In the genomic region with DNA sequence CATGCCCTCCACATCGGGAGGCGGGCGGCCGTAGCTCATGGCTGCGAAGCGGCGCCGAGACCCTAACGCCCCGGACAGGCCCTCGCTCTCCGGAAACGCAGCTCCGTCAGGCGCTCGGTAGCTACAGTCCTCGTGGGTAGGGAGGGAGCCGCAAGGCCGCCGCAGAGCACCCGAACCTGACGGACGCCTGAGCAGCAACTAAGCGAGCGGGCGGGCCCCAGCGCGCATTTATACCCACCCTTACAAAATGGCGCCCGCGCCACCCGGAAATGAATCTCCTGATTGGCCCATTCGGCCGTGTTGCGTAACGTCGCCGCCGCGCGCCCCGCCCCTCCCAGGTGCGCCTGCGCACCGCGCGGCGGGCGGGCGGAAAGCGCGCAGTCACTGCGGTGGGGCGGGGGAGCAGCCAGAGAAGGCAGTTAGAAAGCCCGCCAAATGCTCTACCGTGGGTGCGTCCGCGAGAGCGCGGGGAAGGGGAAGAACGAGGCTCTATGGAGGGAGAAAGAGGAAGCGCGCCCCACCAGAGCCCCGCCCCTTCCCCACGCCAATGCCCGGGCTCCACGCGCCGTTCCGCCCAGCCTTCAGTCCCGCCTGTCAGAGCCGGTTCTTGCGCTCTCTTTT, we compare ENCODE assay signal across 8 mouse cellular contexts. TPM values are rescaled to one million over a fixed set of nuclear protein-coding genes. Genes with fewer than 3 reads are reported as not detected.
A peak's percentile ranks its signal among the peaks of the same experiment; 100 is the strongest.
DNase-seq lines count a peak whose midpoint lies in the region; ATAC-seq and TF ChIP-seq lines count a peak whose summit lies in the region.

Gene Srsf2 (minus strand): TSS at position 204 of the 621 bp plus-strand sequence.

- peaks cover 20% of the 10 kb centered on the region for H3K36me3 ChIP-seq in embryonic facial prominence, embryonic 15.5 days
- peaks cover 55% of the 10 kb centered on the region for H3K36me3 ChIP-seq in kidney, embryonic 15.5 days

- peak; percentile 97 for DNase-seq in 416B (ENCODE audit: low read depth)
- peak; percentile 96 to 97 for DNase-seq in heart, adult 9 months (ENCODE audit: low spot score in 2 of 2)
- DNase-seq in liver, result peak; percentile 95
- DNase-seq in spleen, postnatal 4 days (ENCODE audit: low spot score in 2 of 2), result peak; percentile 97 to 99

- H3K27ac ChIP-seq in bone marrow, adult 2 months (ENCODE audit: control insufficient read depth, insufficient read depth, low read depth, low read length, poor library complexity), result peak within 1 kb of the TSS; percentile 99
- peak within 1 kb of the TSS; percentile 100 for H3K27ac ChIP-seq in embryonic facial prominence, embryonic 15.5 days (replicated peaks)
- peak within 1 kb of the TSS; percentile 100 for H3K27ac ChIP-seq in kidney, embryonic 15.5 days

- TF ChIP-seq CTCF in bone marrow, adult 2 months (IDR thresholded peaks at IDR 0.05; ENCODE audit: control insufficient read depth, insufficient read depth, low read length), result no peak

- no peaks in the 10 kb centered on the region; the same call in none of the 2 replicates for H3K4me1 ChIP-seq in bone marrow, adult 2 months (ENCODE audit: control insufficient read depth, insufficient read depth, low read length)
- H3K4me1 ChIP-seq in embryonic facial prominence, embryonic 15.5 days, result peaks cover 19% of the 10 kb centered on the region
- H3K4me1 ChIP-seq in kidney, embryonic 15.5 days, result peaks cover 33% of the 10 kb centered on the region

- peak within 1 kb of the TSS; percentile 100 for H3K4me3 ChIP-seq in bone marrow, adult 2 months (replicated peaks; ENCODE audit: control insufficient read depth, low read depth, low read length)
- H3K4me3 ChIP-seq in embryonic facial prominence, embryonic 15.5 days (replicated peaks), result peak within 1 kb of the TSS; percentile 98
- peak within 1 kb of the TSS; percentile 81 for H3K4me3 ChIP-seq in kidney, embryonic 15.5 days (replicated peaks)

- H3K4me2 ChIP-seq in embryonic facial prominence, embryonic 15.5 days (replicated peaks), result peak within 1 kb of the TSS; percentile 79
- H3K4me2 ChIP-seq in kidney, embryonic 15.5 days, result peak within 1 kb of the TSS; percentile 81

- TF ChIP-seq POLR2A in bone marrow, adult 2 months (IDR thresholded peaks at IDR 0.05; ENCODE audit: borderline replicate concordance, control insufficient read depth, low read depth, low read length), result peak; percentile 99

- peak within 1 kb of the TSS; percentile 90 for H3K9ac ChIP-seq in embryonic facial prominence, embryonic 15.5 days
- H3K9ac ChIP-seq in kidney, embryonic 15.5 days, result peak within 1 kb of the TSS; percentile 99

- H3K27me3 ChIP-seq in embryonic facial prominence, embryonic 15.5 days, result no peaks in the 10 kb centered on the region
- no peaks in the 10 kb centered on the region for H3K27me3 ChIP-seq in kidney, embryonic 15.5 days

- ATAC-seq in embryonic facial prominence, embryonic 15.5 days (ENCODE audit: insufficient number of reproducible peaks, low FRiP score, low TSS enrichment, low read depth), result peak; percentile 90
- ATAC-seq in kidney, embryonic 15.5 days (replicated peaks; ENCODE audit: low FRiP score), result peak; percentile 88
- peak; percentile 77 for ATAC-seq in monocyte, adult 5-6 weeks (replicated peaks; ENCODE audit: insufficient number of reproducible peaks, low FRiP score, low TSS enrichment, poor library complexity, severe bottlenecking)

- WGBS in bone marrow, adult 2 months, result 1% methylated on average over 70 of the region's 74 CpGs
- WGBS in embryonic facial prominence, embryonic 15.5 days, result under 1% methylated on average over 74 of the region's 74 CpGs
- under 1% methylated on average over 70 of the region's 74 CpGs for WGBS in kidney, embryonic 15.5 days

- H3K9me3 ChIP-seq in embryonic facial prominence, embryonic 15.5 days (replicated peaks), result no peaks in the 10 kb centered on the region
- no peaks in the 10 kb centered on the region for H3K9me3 ChIP-seq in kidney, embryonic 15.5 days (replicated peaks)

RNA-seq across cellular contexts. Expression of gene Srsf2, which starts in this region (rescaled TPM):
- 438 and 524 TPM in 2 replicates for polyA plus RNA-seq in bone marrow, adult 2 months (2011; ENCODE audit: insufficient read depth, insufficient read length, low replicate concordance, missing spikeins)
- polyA plus RNA-seq in embryonic facial prominence, embryonic 15.5 days (2015; fragmentation: Nextera tagmentation; extraction: Ambion mirVana), result 694 and 715 TPM in 2 replicates
- polyA plus RNA-seq in kidney, embryonic 15.5 days (2015; fragmentation: Nextera tagmentation; extraction: Ambion mirVana), result 810 and 860 TPM in 2 replicates
- 124 to 197 TPM (median 128 TPM) in 3 replicates for total RNA-seq in monocyte, adult 5-6 weeks (2017)

Comparison
In these comparisons a context has a peak if more than half of its experiments do, and no peak if none do; other contexts are left out.
1. Peak in every context shown above with its lines: DNase-seq, ATAC-seq, H3K4me3 ChIP-seq and H3K27ac ChIP-seq.